Mouse (Mus musculus) naive thymus-derived CD4-positive, alpha-beta T cell, adult 2 months (primary cell): ENCODE results near the gene Agpat3.
A peak's percentile ranks its signal among the peaks of the same experiment; 100 is the strongest.

ENCODE experiments used
- DNase-seq: peaks from one replicate; pipeline ENCODE4 v3.0.0-alpha.2; 2011; ENCODE audit warnings: low read depth

Agpat3 gene

DNA sequence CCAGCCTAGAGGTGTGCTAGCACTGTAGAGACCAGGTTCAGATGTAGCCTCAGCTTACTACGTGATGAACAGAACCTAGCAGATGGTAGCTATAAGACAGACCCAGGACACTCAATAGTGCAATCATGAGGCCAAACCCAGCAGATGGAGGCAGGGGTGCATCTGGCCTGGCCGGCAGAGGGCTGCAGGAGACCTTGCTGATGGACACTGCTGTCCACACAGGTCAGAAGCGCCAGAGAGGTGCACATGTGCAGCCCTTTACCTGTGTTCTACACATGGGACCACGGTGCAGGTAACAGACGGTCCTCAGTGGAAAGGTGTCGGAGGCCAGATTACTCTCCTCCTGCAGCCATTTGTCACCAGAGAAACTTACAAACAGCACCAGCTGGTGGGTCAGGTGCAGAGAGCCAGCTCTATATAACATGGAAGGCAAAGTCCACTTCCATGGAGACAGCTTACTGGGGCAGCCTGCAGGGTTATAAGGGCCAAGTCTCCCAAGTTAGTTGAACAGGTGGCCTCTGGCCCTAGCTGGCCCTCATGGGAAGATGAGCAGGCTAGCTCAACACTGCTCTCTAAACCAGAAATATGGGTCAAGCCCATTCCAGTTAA, 27.6 kb downstream of the Agpat3 start:
- no peak for DNase-seq

- DNase-seq: no peak
These were observed 28.9 kb downstream of the Agpat3 start for GRCm38 (mm10) chr10:78323214-78323880.

DNA sequence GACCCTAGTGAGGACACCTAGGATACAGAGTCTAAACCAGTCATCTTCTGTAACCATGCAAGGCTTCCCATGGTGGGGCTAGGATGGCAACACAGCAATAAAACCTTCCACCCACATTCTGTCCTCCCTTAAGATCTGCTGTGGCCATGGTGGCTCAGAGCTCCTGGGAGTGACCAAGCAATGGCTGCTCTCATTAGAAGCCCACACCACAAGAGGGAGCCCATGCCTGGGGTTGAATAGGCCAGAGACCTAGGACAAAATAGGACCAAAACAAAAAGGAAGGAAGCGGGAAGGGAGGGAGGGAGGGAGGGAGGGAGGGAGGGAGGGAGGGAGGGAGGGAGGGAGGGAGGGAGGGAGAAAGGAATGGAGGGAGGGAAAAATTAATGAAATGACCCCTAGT, 29.5 kb downstream of the Agpat3 start:
- no peak for DNase-seq

GRCm38 (mm10) chr10:78321133-78321757, 31.0 kb downstream of the Agpat3 start:
- DNase-seq: no peak

DNA sequence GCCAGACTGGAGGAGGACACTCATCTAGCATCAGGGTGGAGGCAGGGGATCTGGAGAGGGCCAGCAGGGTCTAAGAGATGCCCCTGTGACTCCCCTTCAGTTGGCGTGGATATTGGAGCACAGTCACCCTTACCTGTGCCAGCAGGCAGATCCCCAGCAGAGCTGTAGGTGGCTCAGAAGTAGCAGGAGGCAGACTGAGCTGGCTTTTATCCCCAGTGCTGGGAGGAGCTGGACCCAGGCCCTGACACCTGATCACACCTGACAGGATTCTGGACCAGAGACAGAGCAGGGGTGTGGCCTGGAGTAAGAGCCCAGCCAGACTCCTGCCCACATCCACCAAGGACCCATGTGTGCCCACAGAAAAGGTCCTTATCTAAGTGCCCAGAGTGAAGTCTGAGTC, 31.8 kb downstream of the Agpat3 start:
- no peak for DNase-seq

DNA sequence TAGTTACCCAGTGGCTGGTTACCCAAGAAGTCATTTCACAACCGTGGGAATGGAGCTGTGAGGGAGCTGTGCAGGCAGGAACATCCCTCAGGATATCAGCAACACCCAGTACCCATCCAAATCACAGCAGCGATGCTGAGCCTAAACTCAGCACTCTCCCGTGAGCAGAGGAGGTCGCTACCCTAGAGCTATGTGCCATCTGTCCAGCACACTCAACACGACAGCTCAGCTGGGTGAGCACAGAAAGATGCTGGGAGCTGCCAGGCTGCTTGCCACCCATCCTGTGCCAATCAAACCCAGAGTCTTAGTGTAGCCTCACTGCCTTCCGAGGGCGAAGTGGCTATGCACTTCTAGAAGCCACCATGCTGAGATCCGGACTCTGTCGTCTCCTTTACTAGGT, 32.3 kb downstream of the Agpat3 start:
- DNase-seq: no peak

- no peak for DNase-seq
These were observed 34.9 kb downstream of the Agpat3 start for GRCm38 (mm10) chr10:78317270-78317923.

GRCm38 (mm10) chr10:78316228-78317087, 35.8 kb downstream of the Agpat3 start:
- no peak for DNase-seq

DNA sequence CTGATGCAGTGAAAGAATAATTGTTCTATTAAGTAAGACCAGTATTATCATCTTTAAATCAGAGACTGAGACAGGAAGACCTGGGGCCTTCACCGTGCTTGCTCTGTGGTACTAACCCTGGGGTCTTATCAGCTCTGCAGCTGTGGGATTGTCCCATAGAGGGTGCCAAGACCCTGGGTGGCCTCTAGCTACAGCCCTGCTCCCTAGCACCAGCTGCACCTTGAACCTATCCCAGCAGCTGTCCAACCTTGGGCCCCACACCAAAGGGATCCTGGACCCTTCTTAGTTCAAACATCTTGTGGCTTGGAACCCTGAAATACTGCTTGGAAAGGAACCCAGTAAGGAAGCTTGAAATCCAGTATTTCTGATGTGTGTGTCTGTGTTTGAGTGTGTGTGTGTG, 37.1 kb downstream of the Agpat3 start:
- no peak for DNase-seq

DNA sequence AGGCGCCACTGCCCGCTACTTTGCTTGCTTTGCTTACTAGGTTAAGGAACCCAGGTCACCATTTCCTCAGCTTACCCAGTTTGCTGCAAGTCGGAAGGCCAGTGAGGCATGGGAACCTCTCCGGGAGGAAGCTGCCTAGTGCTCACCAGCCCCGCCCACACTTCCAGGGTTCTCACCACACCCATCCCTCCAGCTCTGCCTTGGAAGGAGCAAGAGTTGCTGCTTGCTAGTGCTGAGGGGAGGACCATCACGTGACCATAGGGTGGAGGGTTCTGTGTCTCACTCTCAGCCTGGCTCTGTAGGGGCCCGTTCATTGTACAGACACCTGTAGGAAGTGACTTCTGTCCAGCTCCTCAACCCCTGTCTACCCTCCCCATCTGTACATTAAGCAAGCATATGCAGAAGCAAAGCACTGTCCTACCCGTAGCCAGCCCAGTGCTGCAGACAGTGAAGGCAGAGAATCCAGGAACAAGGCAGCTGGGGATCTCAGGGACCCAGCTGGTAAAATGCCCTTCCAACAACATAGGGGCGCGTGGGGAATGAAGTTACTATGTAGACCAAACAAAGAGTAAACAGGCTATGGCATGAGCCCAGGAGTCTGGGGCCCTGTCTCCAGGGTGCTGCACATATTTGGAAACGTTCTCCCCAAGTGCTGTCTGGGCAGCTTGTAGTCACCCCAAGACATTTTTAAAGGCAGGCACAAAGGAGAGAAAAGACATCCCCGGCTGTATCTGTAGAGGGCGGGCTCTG, 40.2 kb downstream of the Agpat3 start:
- no peak for DNase-seq

- no peak for DNase-seq
These were observed 41.5 kb downstream of the Agpat3 start for GRCm38 (mm10) chr10:78310747-78311267.

DNA sequence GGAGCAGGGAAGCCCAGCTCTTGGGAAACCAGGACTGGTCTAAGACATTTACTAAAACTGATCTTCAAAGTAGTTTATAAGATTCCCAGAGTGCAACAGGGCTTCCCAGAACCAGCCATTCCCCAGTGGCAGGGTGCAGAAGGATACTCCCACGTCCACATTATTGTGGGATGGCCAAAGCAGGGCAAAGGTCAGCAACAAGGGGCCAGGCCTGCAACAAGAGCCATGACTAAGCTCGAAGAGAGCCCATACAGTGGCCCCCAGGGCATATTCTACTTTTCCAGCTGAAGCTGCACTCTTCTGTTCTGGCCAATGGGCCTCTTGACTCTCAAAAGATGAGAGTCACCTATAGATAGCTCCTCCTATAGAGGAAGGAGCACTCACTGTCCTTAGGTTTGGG, 43.7 kb downstream of the Agpat3 start:
- no peak for DNase-seq

GRCm38 (mm10) chr10:78307391-78307790, 44.9 kb downstream of the Agpat3 start:
- DNase-seq: no peak

DNA sequence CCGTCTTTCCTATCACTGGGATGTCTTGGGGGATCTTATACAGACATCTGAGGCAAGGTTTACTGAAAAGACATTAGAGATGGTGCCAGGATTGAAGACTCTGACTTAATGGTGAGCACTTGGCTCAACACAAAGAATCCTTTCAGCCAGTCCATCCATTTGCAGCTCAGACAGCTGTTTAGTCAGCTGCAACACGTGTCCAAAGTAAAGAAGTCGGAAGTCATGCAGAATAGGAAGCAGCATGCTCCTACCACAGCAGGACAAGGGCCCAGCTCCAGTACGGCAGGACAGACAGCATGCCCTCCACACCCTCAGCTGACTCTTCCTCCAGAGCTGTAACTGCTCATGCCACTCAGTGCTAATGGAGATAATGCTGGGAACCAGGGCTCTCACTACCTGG, 46.3 kb downstream of the Agpat3 start:
- no peak for DNase-seq

- no peak for DNase-seq
These were observed 47.3 kb downstream of the Agpat3 start for GRCm38 (mm10) chr10:78304996-78305395.

GRCm38 (mm10) chr10:78303675-78304074, 48.6 kb downstream of the Agpat3 start:
- DNase-seq: peak; percentile 66

DNA sequence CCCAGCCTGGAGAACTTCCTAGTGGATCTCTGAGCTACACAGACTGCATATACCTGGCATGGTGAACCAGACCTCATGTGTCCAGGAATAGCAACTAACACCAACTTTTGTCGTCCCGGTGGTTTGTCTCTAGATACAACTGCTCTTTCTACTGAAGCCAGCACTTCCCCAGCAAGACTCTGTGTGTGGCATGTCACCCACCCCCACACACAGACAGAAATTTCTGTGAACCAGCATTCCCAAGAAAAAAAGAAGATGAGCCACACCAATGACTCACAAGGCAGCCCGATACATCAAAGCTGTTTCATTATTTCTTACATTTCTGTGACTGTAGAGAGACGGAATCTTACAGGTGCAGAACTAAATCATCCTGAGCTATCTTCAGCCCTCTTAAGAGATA, 52.2 kb downstream of the Agpat3 start:
- no peak for DNase-seq

DNA sequence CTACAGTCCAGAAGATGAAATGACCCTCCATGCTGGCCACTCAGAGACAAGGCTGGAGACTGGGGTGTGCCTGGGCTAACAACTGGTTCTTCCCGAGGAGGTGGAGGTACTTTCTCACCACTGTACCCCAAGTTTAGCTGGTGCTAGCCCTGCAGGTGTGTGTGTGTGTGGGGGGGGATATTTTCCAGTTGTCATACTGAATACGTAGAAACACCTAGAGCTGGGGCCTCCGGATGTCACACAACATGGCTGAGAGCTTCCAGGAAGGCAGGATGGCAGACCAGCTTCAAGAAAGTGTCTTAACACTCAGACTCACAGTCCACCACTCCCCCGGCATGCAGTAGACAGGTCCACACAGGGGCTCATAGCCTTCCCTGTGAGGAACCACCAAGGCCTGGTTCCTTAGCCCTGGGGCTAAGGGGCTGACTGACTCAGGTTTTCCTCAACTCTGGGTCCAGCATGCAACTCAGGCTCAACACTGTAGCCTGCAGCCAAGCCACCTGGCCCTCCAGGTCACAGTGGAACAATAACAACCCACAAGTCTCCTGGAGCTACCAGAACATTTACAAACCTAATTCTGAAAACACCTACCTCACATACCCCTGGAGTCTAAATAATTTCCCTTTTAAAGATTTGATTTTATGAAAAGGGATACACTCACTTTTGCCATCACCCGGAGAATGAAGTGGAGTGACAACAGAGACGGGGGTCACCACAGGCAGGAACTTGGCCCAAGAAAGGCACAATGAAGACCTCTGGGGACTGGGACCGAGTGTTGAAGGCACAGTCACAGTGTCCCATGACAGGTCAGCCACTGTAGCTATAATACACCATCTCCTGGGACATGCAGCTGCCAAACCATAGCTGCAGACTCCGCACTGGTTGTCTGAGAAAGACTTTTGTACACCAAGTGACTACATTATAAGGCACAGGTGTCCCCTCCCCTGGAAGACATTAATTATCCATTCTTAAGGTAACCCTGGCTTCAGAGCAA, 53.3 kb downstream of the Agpat3 start:
- DNase-seq: peak; percentile 89

DNA sequence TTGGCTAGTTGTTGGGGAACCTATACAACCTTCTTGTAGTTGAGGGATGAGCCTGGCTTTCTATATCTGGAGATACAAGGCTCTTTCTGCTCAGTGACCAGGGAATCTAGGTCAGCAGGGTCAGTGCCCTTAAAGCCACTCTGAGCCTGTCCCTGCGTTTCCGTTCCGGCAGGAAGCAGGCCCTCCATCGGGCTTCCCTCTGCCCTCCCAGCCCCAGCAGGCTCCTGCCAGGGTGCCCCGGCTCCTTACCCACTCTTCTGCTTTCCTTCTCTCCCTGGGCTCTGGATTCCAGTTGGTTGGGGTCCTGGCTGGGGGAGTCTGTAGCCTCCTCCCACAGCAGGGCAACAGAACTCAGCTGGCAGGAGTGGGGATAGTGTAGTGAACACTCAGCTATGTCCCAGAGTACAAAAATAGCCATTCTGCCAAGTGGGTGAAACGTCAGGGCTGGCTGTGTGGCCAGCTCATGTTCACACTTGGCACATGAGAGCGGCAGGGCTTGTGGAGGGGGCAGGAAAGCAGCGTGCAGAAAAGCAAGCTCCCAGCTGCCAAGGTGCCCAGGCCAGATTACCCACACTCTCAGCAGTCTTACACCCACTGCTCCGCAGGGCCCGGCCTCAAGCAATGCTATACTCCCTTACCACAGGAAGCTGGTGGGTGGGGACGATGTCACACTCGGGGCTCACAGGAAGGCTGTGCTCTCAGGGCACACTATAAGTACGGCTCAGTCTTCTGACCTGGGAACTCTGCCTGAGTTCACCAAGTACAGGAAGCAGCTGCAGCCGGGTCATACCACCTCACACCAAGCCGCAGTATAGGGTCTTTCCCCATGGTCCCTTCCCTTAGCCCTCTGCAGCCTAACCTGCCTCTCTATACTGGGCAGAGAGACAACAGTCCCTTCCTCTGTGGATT, 54.5 kb downstream of the Agpat3 start:
- DNase-seq: peak; percentile 94
